Mouse (Mus musculus): ENCODE measurements around the gene Plcxd2.

The Plcxd2 gene

GRCm38 (mm10) chr16:46010153-46010905 is at the start of gene Plcxd2:
Gene Plcxd2 (minus strand): TSS chr16:46010218.
- DNase-seq (ENCODE audit: low read depth, low spot score), result peak; percentile 94

- peak; percentile 91 for DNase-seq (ENCODE audit: low read depth, low spot score)
Measured at GRCm38 (mm10) chr16:46046906-46047305, 36.9 kb upstream of the Plcxd2 start.

- DNase-seq (ENCODE audit: low read depth, low spot score), result no peak
Measured at GRCm38 (mm10) chr16:46036261-46036660, 26.2 kb upstream of the Plcxd2 start.

GRCm38 (mm10) chr16:46033896-46034295 is 23.9 kb upstream of the Plcxd2 start:
- no peak for DNase-seq (ENCODE audit: low read depth, low spot score)

- no peak for DNase-seq (ENCODE audit: low read depth, low spot score)
Measured at GRCm38 (mm10) chr16:46022958-46023491, 13.0 kb upstream of the Plcxd2 start.

- peak; percentile 82 for DNase-seq (ENCODE audit: low read depth, low spot score)
Measured at GRCm38 (mm10) chr16:46022189-46022928, 12.3 kb upstream of the Plcxd2 start.

- DNase-seq (ENCODE audit: low read depth, low spot score), result no peak
Measured at GRCm38 (mm10) chr16:46021302-46021701, 11.3 kb upstream of the Plcxd2 start.

- DNase-seq (ENCODE audit: low read depth, low spot score), result no peak
Measured at GRCm38 (mm10) chr16:46020396-46020795, 10.4 kb upstream of the Plcxd2 start.

GRCm38 (mm10) chr16:46019799-46020198 is 9.8 kb upstream of the Plcxd2 start:
- no peak for DNase-seq (ENCODE audit: low read depth, low spot score)

- no peak for DNase-seq (ENCODE audit: low read depth, low spot score)
Measured at GRCm38 (mm10) chr16:46019359-46019758, 9.3 kb upstream of the Plcxd2 start.

- peak; percentile 51 for DNase-seq (ENCODE audit: low read depth, low spot score)
Measured at GRCm38 (mm10) chr16:46011696-46012095, 1.7 kb upstream of the Plcxd2 start.

- DNase-seq (ENCODE audit: low read depth, low spot score), result no peak
Measured at GRCm38 (mm10) chr16:46010906-46011220, 845 bp upstream of the Plcxd2 start.

GRCm38 (mm10) chr16:46009717-46010116 is 301 bp downstream of the Plcxd2 start:
- no peak for DNase-seq (ENCODE audit: low read depth, low spot score)

GRCm38 (mm10) chr16:46008766-46009165 is 1.3 kb downstream of the Plcxd2 start:
- no peak for DNase-seq (ENCODE audit: low read depth, low spot score)

- DNase-seq (ENCODE audit: low read depth, low spot score), result no peak
Measured at GRCm38 (mm10) chr16:46008036-46008605, 1.9 kb downstream of the Plcxd2 start.

GRCm38 (mm10) chr16:46006261-46006660 is 3.8 kb downstream of the Plcxd2 start:
- DNase-seq (ENCODE audit: low read depth, low spot score), result no peak

GRCm38 (mm10) chr16:46001550-46002166 is 8.4 kb downstream of the Plcxd2 start:
- no peak for DNase-seq (ENCODE audit: low read depth, low spot score)

GRCm38 (mm10) chr16:46000976-46001375 is 9.0 kb downstream of the Plcxd2 start:
- DNase-seq (ENCODE audit: low read depth, low spot score), result no peak

GRCm38 (mm10) chr16:45999374-46000191 is 10.4 kb downstream of the Plcxd2 start:
- no peak for DNase-seq (ENCODE audit: low read depth, low spot score)

GRCm38 (mm10) chr16:45998231-45998630 is 11.8 kb downstream of the Plcxd2 start:
- no peak for DNase-seq (ENCODE audit: low read depth, low spot score)

All from R1 (cell line).